Mouse (Mus musculus): ENCODE measurements around the gene Ap3s2. TPM values are rescaled to one million over a fixed set of nuclear protein-coding genes. Genes with fewer than 3 reads are reported as not detected.
A peak's percentile ranks its signal among the peaks of the same experiment; 100 is the strongest.

Gene Ap3s2
- total RNA-seq, 2 experiments from 2014 or later: 50.8 to 51.6 TPM

- intact Hi-C loops (cut with DNase I): no loop called here
- peak; percentile 11 for DNase-seq
These were observed 72.7 kb downstream of the Ap3s2 start for GRCm38 (mm10) chr7:79847456-79848451.

GRCm38 (mm10) chr7:79846342-79846741, 74.1 kb downstream of the Ap3s2 start:
- intact Hi-C loops (cut with DNase I): no loop called here
- no peak for DNase-seq

DNA sequence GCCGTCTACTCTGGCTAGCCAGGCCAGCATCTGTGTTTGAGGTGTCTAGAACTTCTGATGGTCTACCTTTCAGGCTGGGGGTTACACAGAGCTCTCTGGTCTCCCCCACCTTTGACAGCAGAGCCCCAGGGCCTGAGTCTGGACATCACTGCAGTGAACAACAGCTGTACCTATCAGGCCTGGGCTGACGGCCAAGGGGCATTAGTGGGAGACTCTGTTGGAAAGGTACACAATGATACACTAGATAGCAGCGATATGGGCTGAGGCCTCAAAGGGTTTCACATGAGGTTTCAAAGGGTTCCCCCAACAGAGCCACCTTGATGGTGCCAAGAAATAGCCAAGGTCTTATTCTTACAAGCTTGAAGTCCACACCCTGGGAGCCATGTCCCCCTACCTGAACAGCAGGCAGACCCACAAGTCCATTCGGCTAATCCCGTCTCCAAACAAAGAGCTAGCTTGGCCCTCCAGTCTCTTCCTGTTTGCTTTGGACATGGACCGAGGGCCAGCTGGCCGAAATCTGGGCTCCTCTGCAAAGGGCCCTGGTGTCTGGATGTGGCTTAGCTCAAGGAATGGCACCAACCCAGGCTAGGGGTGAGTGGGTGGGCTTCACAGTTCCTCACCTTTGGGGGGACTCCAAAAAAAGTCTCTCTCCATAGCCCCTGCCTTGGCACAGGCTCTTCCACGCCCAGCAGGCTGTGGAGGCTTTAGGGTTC, 76.2 kb downstream of the Ap3s2 start:
- intact Hi-C loops (cut with DNase I): no loop called here

DNA sequence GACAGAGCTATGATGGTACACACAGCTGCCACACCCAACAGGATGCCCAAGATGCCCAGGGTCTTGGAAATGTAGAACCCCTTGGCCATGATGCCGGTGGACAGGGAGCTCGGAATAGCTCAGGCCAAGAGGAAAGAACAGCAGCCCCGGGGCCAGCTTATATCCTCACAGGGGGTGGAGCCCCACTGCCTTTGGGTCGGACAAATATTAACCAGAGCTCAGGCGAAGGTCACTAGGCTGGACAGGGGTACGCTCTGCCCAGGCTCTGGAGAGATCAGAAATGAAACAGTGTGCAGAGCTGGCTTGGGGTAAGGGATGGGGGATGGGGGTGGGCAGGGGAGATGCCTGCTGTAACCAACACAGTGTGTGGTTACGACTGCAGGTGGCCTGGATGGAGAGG, 78.3 kb downstream of the Ap3s2 start:
- no peak for DNase-seq
- intact Hi-C loops (cut with DNase I): no loop called here

More for the DNA sequence above, 76.2 kb downstream of the Ap3s2 start:
- DNase-seq: no peak

DNA sequence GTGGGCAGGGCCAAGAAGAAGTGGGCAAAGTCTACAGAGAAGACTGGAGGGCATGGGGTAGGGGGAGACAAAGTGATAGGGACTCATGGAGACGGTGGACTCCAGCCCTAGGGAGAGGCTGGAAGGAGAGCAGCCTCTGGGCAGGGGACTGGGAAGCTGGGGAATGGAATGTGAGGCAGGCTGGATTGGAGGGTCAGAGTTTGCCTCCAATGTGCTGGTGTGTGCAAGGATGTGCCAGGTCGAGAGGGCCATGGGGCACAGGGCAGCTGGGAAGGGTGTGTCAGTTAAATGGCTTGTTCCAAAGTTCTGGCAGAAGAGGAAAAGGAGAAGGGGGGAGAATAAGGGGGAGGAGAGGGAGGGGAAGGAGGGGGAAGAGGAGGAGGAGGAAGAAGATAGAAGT, 83.2 kb downstream of the Ap3s2 start:
- intact Hi-C loops (cut with DNase I): no loop called here

DNA sequence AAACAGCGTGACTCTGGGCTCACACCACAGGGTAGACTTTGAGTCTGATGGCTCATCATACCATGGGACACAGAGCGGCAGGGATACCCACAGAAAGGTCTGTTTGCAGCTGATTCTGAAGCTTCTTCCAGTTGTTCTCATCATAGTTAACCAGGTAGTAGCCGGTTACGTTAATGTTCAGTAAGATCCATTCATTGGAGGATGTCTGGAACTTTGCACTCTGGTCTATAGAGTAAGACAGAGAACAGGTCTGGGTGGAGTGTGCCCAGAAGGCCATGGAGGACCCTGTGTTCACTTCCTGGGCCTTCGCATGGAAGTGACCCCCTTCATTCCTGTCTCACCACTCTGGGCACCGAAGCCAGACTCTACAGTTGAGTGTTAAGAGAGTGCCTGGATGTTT, 85.3 kb downstream of the Ap3s2 start:
- intact Hi-C loops (cut with DNase I): no loop called here
- no peak for DNase-seq

More for the DNA sequence above, 83.2 kb downstream of the Ap3s2 start:
- DNase-seq: no peak

DNA sequence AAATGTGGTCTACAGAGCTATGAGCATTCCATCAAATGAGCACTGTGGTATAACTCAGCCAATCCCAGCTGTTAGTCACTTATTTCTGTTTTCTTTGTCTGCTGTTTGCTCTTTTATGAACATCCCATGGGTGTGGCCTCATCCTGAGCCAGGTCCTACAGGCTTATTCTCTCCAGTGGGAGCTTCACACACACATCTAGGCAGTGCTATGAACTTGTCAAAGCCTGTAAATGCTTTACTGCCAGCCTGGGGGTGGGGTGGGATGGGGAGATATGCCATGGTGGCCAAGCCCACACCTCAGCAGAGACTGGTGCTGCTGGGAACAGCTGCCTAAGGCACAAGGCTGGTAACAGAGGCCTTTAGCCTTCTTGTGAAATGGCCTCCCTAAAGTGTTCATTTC, 87.5 kb downstream of the Ap3s2 start:
- no peak for DNase-seq
- intact Hi-C loops (cut with DNase I): no loop called here

GRCm38 (mm10) chr7:79831585-79831984, 88.9 kb downstream of the Ap3s2 start:
- intact Hi-C loops (cut with DNase I): no loop called here
- no peak for DNase-seq

DNA sequence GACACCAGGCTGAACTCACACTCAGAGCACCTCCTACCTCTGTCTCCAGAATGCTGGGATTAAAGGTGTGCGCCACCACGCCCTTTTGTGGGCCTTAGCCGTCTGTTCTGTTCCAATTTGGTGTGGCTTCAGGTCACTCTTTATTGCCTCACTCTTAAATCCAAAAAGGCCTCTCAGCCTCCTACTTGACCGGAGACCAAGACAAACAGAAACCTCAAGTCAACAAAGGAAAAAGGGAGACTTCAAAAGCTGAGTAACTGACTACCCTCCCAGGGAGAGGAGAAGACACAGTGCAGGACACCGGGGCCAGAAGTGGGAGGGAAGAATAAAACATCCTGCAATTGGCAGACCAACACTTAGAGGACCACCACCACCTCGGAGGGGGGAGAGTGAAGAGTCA, 89.3 kb downstream of the Ap3s2 start:
- intact Hi-C loops (cut with DNase I): no loop called here

GRCm38 (mm10) chr7:79828341-79828740, 92.1 kb downstream of the Ap3s2 start:
- DNase-seq: no peak
- intact Hi-C loops (cut with DNase I): no loop called here

More for the DNA sequence above, 89.3 kb downstream of the Ap3s2 start:
- DNase-seq: no peak

Small RNAs within 50 kb of the gene (microRNA-seq; reads per million reads assigned to microRNA genes)
- gene Gm24541: not detected

Other genes with a start within 250 kb of the Ap3s2 start
- 1 to 10 TPM; 4.1 to 4.7 TPM for gene Kif7, start 204.9 kb downstream of the Ap3s2 start, total RNA-seq (2021)
- not detected for gene Plin1, start 187.7 kb downstream of the Ap3s2 start, total RNA-seq (2021)
- 10 to 100 TPM in 1 of 2 experiments, 1 to 10 TPM in 1; 9.4 to 10.0 TPM for gene Pex11a, start 177.5 kb downstream of the Ap3s2 start, total RNA-seq (2021)
- gene Wdr93, start 177.5 kb downstream of the Ap3s2 start, total RNA-seq (2021): under 1 TPM in 1 of 2 experiments, not detected in 1; 0.30 TPM
- under 1 TPM; 0.46 to 0.70 TPM for gene Mesp1, start 126.9 kb downstream of the Ap3s2 start, total RNA-seq (2021)
- 1 to 10 TPM; 1.2 to 1.9 TPM for gene Mesp2, start 109.9 kb downstream of the Ap3s2 start, total RNA-seq (2021)
- gene Anpep, start 59.6 kb downstream of the Ap3s2 start, total RNA-seq (2021): 1 to 10 TPM; 7.4 to 8.4 TPM
- 1 to 10 TPM; 8.3 to 9.4 TPM for gene Arpin, start 14.7 kb upstream of the Ap3s2 start, total RNA-seq (2021)
- gene Zfp710, start 104.2 kb upstream of the Ap3s2 start, total RNA-seq (2021): 10 to 100 TPM; 19.3 to 23.7 TPM
- 10 to 100 TPM; 66.4 to 74.7 TPM for gene Idh2, start 194.7 kb upstream of the Ap3s2 start, total RNA-seq (2021)

Data from left cerebral cortex, postnatal 4 days (tissue).